Mouse (Mus musculus): Measurements from ENCODE around the gene Col4a3.

- TF ChIP-seq CTCF (IDR thresholded peaks at IDR 0.05; ENCODE audit: borderline replicate concordance, control insufficient read depth, extremely low read depth, insufficient read depth, low read length, poor library complexity) (no peak), POLR2A (IDR thresholded peaks at IDR 0.05; ENCODE audit: control insufficient read depth, extremely low read depth, insufficient read depth, low read length, poor library complexity) (no peak)
Observed at GRCm38 (mm10) chr1:82544419-82545185, 42.1 kb upstream of the Col4a3 start.

Measured in thymus, adult 2 months (tissue).